Mouse (Mus musculus) kidney, postnatal 0 days (tissue): ENCODE data around the gene Rrm2. TPM values are rescaled to one million over a fixed set of nuclear protein-coding genes. Genes with fewer than 3 reads are reported as not detected.

Experiments
- ATAC-seq: fragments of 200-750 bp; cut with Nextera tagmentation; replicated peaks from 2 replicates; pipeline ENCODE4 v1.8.0; 2017; ENCODE audit warnings: low read depth, moderate number of reproducible peaks, moderate TSS enrichment, moderate library complexity; ENCODE audit not compliant: low FRiP score
- DNase-seq: peaks from one replicate; pipeline ENCODE4 v3.0.0-alpha.2; 2016; ENCODE audit warnings: low spot score
- H3K27ac ChIP-seq: fragments of 300-500 bp; sonication (generic); 2 replicates; pipeline ENCODE4 v1.5.1; 2014; ENCODE audit warnings: mild to moderate bottlenecking
- H3K27me3 ChIP-seq: fragments of 300-500 bp; sonication (generic); 2 replicates; pipeline ENCODE4 v1.6.1; 2014; ENCODE audit warnings: low read length, mixed read lengths; ENCODE audit not compliant: insufficient read depth
- H3K36me3 ChIP-seq: fragments of 300-500 bp; sonication (generic); 2 replicates; pipeline ENCODE4 v1.6.1; 2014; ENCODE audit warnings: low read length, mixed read lengths; ENCODE audit not compliant: insufficient read depth
- H3K4me1 ChIP-seq: fragments of 300-500 bp; sonication (generic); replicated peaks from 2 replicates; pipeline ENCODE4 v1.6.1; 2014; ENCODE audit warnings: antibody characterized with exemption, low read length, mixed read lengths; ENCODE audit not compliant: insufficient read depth
- H3K4me2 ChIP-seq: fragments of 300-500 bp; sonication (generic); 2 replicates; pipeline ENCODE4 v1.6.1; 2014; ENCODE audit warnings: mild to moderate bottlenecking, low read length, moderate library complexity, mixed read lengths
- H3K4me3 ChIP-seq: fragments of 300-500 bp; sonication (generic); replicated peaks from 2 replicates; pipeline ENCODE4 v1.5.1; 2014; ENCODE audit warnings: low read depth, low read length
- H3K9ac ChIP-seq: fragments of 300-500 bp; sonication (generic); 2 replicates; pipeline ENCODE4 v1.6.1; 2014; ENCODE audit warnings: low read depth, low read length
- H3K9me3 ChIP-seq: fragments of 300-500 bp; sonication (generic); replicated peaks from 2 replicates; pipeline ENCODE4 v1.6.1; 2016; ENCODE audit warnings: low read length, inconsistent platforms, mixed read lengths
- CTCF ChIP-seq: IDR thresholded peaks from 2 replicates; pipeline ENCODE4 v1.5.1; 2016; ENCODE audit warnings: antibody characterized with exemption, low read depth, mild to moderate bottlenecking, moderate library complexity
- WGBS: fragments of 180-500 bp; shearing (Covaris S2); extraction: QIAGEN DNeasy Blood & Tissue Kit; methylation state at CpG from one replicate; pipeline ENCODE4 v1.1.7; 2014; 5-methylcytosine and 5-hydroxymethylcytosine counted together
- polyA plus RNA-seq: library from polyadenylated mRNA; unstranded; fragments of >200 nt; fragmentation: Nextera tagmentation; extraction: Ambion mirVana; gene quantifications from 2 replicates; pipeline ENCODE4 v1.2.1, GENCODE M21; 2015

Gene Rrm2
- polyA plus RNA-seq, 1 experiment from 2014 or later, result 101 TPM

GRCm38 (mm10) chr12:24680492-24681285 lies 27.4 kb upstream of the Rrm2 start:
- peak; percentile 45 for DNase-seq
- Histone ChIP-seq H3K27me3 (no peaks in the 10 kb centered on the region), H3K4me1 (peaks cover 20% of the 10 kb centered on the region), H3K9me3 (no peaks in the 10 kb centered on the region), H3K9ac (peak overlapping the region; percentile 82), H3K4me3 (peak overlapping the region; percentile 61), H3K27ac (peak overlapping the region; percentile 91), H3K4me2 (peak overlapping the region; percentile 92), H3K36me3 (no peaks in the 10 kb centered on the region)
- peak; percentile 37 for ATAC-seq
- under 1% methylated on average over 52 of the region's 61 CpGs for WGBS
- 0 out of 2 replicates have a peak, but pooled peaks have one; percentile 40 for TF ChIP-seq CTCF

- DNase-seq (no peak), ATAC-seq (peak; percentile 71)
- Histone ChIP-seq H3K36me3 (no peaks in the 10 kb centered on the region), H3K27me3 (no peaks in the 10 kb centered on the region), H3K4me3 (peak within 1 kb of the TSS; percentile 61), H3K27ac (peak within 1 kb of the TSS; percentile 91), H3K4me2 (peak within 1 kb of the TSS; percentile 92), H3K9ac (peak within 1 kb of the TSS; percentile 82), H3K9me3 (no peaks in the 10 kb centered on the region), H3K4me1 (peaks cover 20% of the 10 kb centered on the region)
- 3% methylated on average over 20 of the region's 20 CpGs for WGBS
- TF ChIP-seq CTCF, result no peak
Observed at GRCm38 (mm10) chr12:24681286-24682023, 26.6 kb upstream of the Rrm2 start, which contains the start of gene Cys1. TSS of gene Cys1 (minus strand) at chr12:24681813.

GRCm38 (mm10) chr12:24682563-24682962 lies 25.5 kb upstream of the Rrm2 start:
- peak; percentile 54 for DNase-seq
- H3K4me3 ChIP-seq, result no peak overlapping the region
- no peaks in the 10 kb centered on the region for H3K27me3 ChIP-seq
- no peaks in the 10 kb centered on the region for H3K9me3 ChIP-seq
- no peak for ATAC-seq
- H3K36me3 ChIP-seq, result no peaks in the 10 kb centered on the region
- peak overlapping the region; percentile 91 for H3K27ac ChIP-seq
- H3K4me1 ChIP-seq, result peaks cover 20% of the 10 kb centered on the region
- peak overlapping the region; percentile 92 for H3K4me2 ChIP-seq
- no peak for TF ChIP-seq CTCF
- 0 out of 2 replicates have a peak overlapping the region, but pooled peaks have one; percentile 31 for H3K9ac ChIP-seq
- 28% methylated on average over 8 of the region's 8 CpGs for WGBS

GRCm38 (mm10) chr12:24683461-24683860 lies 24.6 kb upstream of the Rrm2 start:
- no peak for TF ChIP-seq CTCF
- 61% methylated on average over 7 of the region's 7 CpGs for WGBS
- Histone ChIP-seq H3K4me3 (no peak overlapping the region), H3K9ac (no peak overlapping the region), H3K36me3 (no peaks in the 10 kb centered on the region), H3K27ac (peak overlapping the region; percentile 91), H3K27me3 (no peaks in the 10 kb centered on the region), H3K9me3 (no peaks in the 10 kb centered on the region), H3K4me2 (no peak overlapping the region), H3K4me1 (peaks cover 20% of the 10 kb centered on the region)
- ATAC-seq, result no peak
- no peak for DNase-seq

GRCm38 (mm10) chr12:24686038-24686695 lies 21.9 kb upstream of the Rrm2 start:
- H3K4me2 ChIP-seq, result peak overlapping the region; percentile 23
- ATAC-seq (peak; percentile 91), DNase-seq (peak; percentile 71)
- peaks cover 16% of the 10 kb centered on the region for H3K4me1 ChIP-seq
- WGBS, result 32% methylated on average over 6 of the region's 6 CpGs
- H3K27ac ChIP-seq, result peak overlapping the region; percentile 89
- H3K27me3 ChIP-seq, result no peaks in the 10 kb centered on the region
- H3K4me3 ChIP-seq, result no peak overlapping the region
- H3K9me3 ChIP-seq, result no peaks in the 10 kb centered on the region
- no peaks in the 10 kb centered on the region for H3K36me3 ChIP-seq
- peak; percentile 24; the same call in 1 of the 2 replicates for TF ChIP-seq CTCF
- H3K9ac ChIP-seq, result no peak overlapping the region
